Mouse (Mus musculus) liver, adult 2 months (tissue): ENCODE data around the gene Coro2a.

ENCODE experiments used
- CTCF ChIP-seq: fragments of 200-500 bp; IDR thresholded peaks from 2 replicates; pipeline ENCODE4 v1.5.1; 2011; ENCODE audit warnings: low read depth, low read length, control low read depth
- POLR2A ChIP-seq: fragments of 200-500 bp; IDR thresholded peaks from 2 replicates; pipeline ENCODE4 v1.6.1; 2011; ENCODE audit warnings: low read length, control low read depth; ENCODE audit not compliant: insufficient read depth; ENCODE audit errors: extremely low read depth

DNA sequence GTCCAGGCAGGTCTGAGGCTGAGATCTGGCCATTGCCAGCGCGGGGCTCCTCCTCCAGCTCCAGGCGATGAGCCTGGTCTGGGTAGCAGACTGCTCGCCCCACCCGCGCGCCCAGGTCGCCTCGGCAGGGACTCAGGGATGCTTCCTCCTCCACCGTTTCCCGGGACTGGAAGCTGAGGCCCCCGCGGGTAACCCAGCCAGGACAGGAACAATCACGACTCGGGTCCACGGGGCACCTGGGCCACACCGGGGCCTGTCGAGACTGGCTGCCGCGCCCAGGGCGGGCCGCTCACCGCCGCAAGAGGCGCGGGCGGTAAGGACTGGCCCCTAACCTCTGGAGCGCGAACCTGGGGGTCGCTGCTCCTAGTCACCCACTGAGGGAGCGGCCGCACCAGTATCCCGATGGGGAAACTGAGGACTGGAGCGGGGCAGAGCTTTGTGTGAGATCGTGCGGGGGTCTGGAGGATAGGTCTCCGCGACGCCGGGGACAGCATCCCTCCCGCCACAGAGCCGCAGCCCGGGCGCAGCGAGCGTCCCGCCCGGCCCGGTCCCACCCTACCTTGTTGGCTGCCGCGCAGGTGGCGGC, 651 bp downstream of the Coro2a start:
- TF ChIP-seq POLR2A = no peak
- TF ChIP-seq CTCF = no peak
